Mouse (Mus musculus): ENCODE measurements around the gene Rfxank. TPM values are rescaled to one million over a fixed set of nuclear protein-coding genes. Genes with fewer than 3 reads are reported as not detected.

Rfxank gene
- total RNA-seq, 2 experiments from 2014 or later, result 12.5 to 13.6 TPM

- no peak for ATAC-seq (ENCODE audit: poor library complexity, severe bottlenecking)
Measured at GRCm38 (mm10) chr8:70112401-70113016, 26.4 kb downstream of the Rfxank start.

GRCm38 (mm10) chr8:70111192-70111795, 27.7 kb downstream of the Rfxank start:
- no peak for ATAC-seq (ENCODE audit: poor library complexity, severe bottlenecking)

- no peak for ATAC-seq (ENCODE audit: poor library complexity, severe bottlenecking)
Measured at GRCm38 (mm10) chr8:70110451-70110850, 28.5 kb downstream of the Rfxank start.

- no peak for ATAC-seq (ENCODE audit: poor library complexity, severe bottlenecking)
Measured at GRCm38 (mm10) chr8:70104922-70105321, 34.0 kb downstream of the Rfxank start.

- ATAC-seq (ENCODE audit: poor library complexity, severe bottlenecking), result peak; percentile 87
Measured at GRCm38 (mm10) chr8:70104506-70104905, 34.4 kb downstream of the Rfxank start.

- no peak for ATAC-seq (ENCODE audit: poor library complexity, severe bottlenecking)
Measured at GRCm38 (mm10) chr8:70100241-70100640, 38.7 kb downstream of the Rfxank start.

- ATAC-seq (ENCODE audit: poor library complexity, severe bottlenecking), result no peak
Measured at GRCm38 (mm10) chr8:70099276-70099675, 39.7 kb downstream of the Rfxank start.

GRCm38 (mm10) chr8:70092786-70093185, 46.2 kb downstream of the Rfxank start:
- no peak for ATAC-seq (ENCODE audit: poor library complexity, severe bottlenecking)

GRCm38 (mm10) chr8:70089296-70089960, 49.5 kb downstream of the Rfxank start:
- ATAC-seq (ENCODE audit: poor library complexity, severe bottlenecking), result no peak

GRCm38 (mm10) chr8:70087836-70088650, 50.9 kb downstream of the Rfxank start:
- no peak for ATAC-seq (ENCODE audit: poor library complexity, severe bottlenecking)

- no peak for ATAC-seq (ENCODE audit: poor library complexity, severe bottlenecking)
Measured at GRCm38 (mm10) chr8:70087237-70087636, 51.7 kb downstream of the Rfxank start.

GRCm38 (mm10) chr8:70086151-70086550, 52.8 kb downstream of the Rfxank start:
- no peak for ATAC-seq (ENCODE audit: poor library complexity, severe bottlenecking)

- no peak for ATAC-seq (ENCODE audit: poor library complexity, severe bottlenecking)
Measured at GRCm38 (mm10) chr8:70084191-70085065, 54.5 kb downstream of the Rfxank start.

GRCm38 (mm10) chr8:70083285-70083684, 55.7 kb downstream of the Rfxank start, which contains the start of gene Hapln4:
TSS of gene Hapln4 (plus strand) at chr8:70083457.
- ATAC-seq (ENCODE audit: poor library complexity, severe bottlenecking), result peak; percentile 60; the same call in 1 of the 2 replicates

GRCm38 (mm10) chr8:70081976-70082375, 57.0 kb downstream of the Rfxank start:
- ATAC-seq (ENCODE audit: poor library complexity, severe bottlenecking), result no peak

Other genes starting within 250 kb of the Rfxank start
- gene Tssk6, start 237.0 kb downstream of the Rfxank start, total RNA-seq (2015), result 0.27 TPM in 1 of 2 replicates, not detected in the other
- gene Tssk6, start 237.0 kb downstream of the Rfxank start, total RNA-seq (2017), result 0.16 and 0.26 TPM in 2 replicates
- 63.4 and 75.7 TPM in 2 replicates for gene Ndufa13, start 236.6 kb downstream of the Rfxank start, total RNA-seq (2015)
- 120 and 143 TPM in 2 replicates for gene Ndufa13, start 236.6 kb downstream of the Rfxank start, total RNA-seq (2017)
- gene Yjefn3, start 236.4 kb downstream of the Rfxank start, total RNA-seq (2015), result 3.1 TPM in 1 of 2 replicates, not detected in the other
- not detected in 2 replicates for gene Yjefn3, start 236.4 kb downstream of the Rfxank start, total RNA-seq (2017)
- gene Gatad2a, start 142.8 kb downstream of the Rfxank start, total RNA-seq (2015), result 50.1 and 62.0 TPM in 2 replicates
- 62.5 and 64.7 TPM in 2 replicates for gene Gatad2a, start 142.8 kb downstream of the Rfxank start, total RNA-seq (2017)
- 28.1 and 28.4 TPM in 2 replicates for gene Mau2, start 96.4 kb downstream of the Rfxank start, total RNA-seq (2015)
- gene Mau2, start 96.4 kb downstream of the Rfxank start, total RNA-seq (2017), result 28.1 and 33.8 TPM in 2 replicates
- 11.6 and 15.0 TPM in 2 replicates for gene Sugp1, start 96.3 kb downstream of the Rfxank start, total RNA-seq (2015)
- gene Sugp1, start 96.3 kb downstream of the Rfxank start, total RNA-seq (2017), result 17.3 and 24.1 TPM in 2 replicates
- not detected in 2 replicates for gene Tm6sf2, start 66.2 kb downstream of the Rfxank start, total RNA-seq (2015)
- not detected in 2 replicates for gene Tm6sf2, start 66.2 kb downstream of the Rfxank start, total RNA-seq (2017)
- gene Hapln4, start 55.7 kb downstream of the Rfxank start, total RNA-seq (2015), result not detected in 2 replicates
- not detected in 2 replicates for gene Hapln4, start 55.7 kb downstream of the Rfxank start, total RNA-seq (2017)
- gene Ncan, start 18.3 kb downstream of the Rfxank start, total RNA-seq (2015), result not detected in 2 replicates
- gene Ncan, start 18.3 kb downstream of the Rfxank start, total RNA-seq (2017), result not detected in 2 replicates
- gene Nr2c2ap, start 7.8 kb downstream of the Rfxank start, total RNA-seq (2015), result 19.5 and 25.6 TPM in 2 replicates
- 4.7 and 7.1 TPM in 2 replicates for gene Nr2c2ap, start 7.8 kb downstream of the Rfxank start, total RNA-seq (2017)
- 35.3 and 51.3 TPM in 2 replicates for gene Borcs8, start 345 bp upstream of the Rfxank start, total RNA-seq (2015)
- gene Borcs8, start 345 bp upstream of the Rfxank start, total RNA-seq (2017), result 32.2 and 35.8 TPM in 2 replicates
- gene Mef2b, start 557 bp upstream of the Rfxank start, total RNA-seq (2015), result 0.39 TPM in 1 of 2 replicates, not detected in the other
- not detected in 2 replicates for gene Mef2b, start 557 bp upstream of the Rfxank start, total RNA-seq (2017)
- gene Tmem161a, start 33.2 kb upstream of the Rfxank start, total RNA-seq (2015), result 7.4 and 7.8 TPM in 2 replicates
- 3.9 and 8.5 TPM in 2 replicates for gene Tmem161a, start 33.2 kb upstream of the Rfxank start, total RNA-seq (2017)
- gene Slc25a42, start 73.2 kb upstream of the Rfxank start, total RNA-seq (2015), result 0.75 and 1.4 TPM in 2 replicates
- gene Slc25a42, start 73.2 kb upstream of the Rfxank start, total RNA-seq (2017), result 0.29 and 0.45 TPM in 2 replicates
- 24.1 and 27.9 TPM in 2 replicates for gene Sugp2, start 95.1 kb upstream of the Rfxank start, total RNA-seq (2015)
- 19.5 and 23.1 TPM in 2 replicates for gene Sugp2, start 95.1 kb upstream of the Rfxank start, total RNA-seq (2017)
- gene Armc6, start 95.3 kb upstream of the Rfxank start, total RNA-seq (2015), result 4.4 and 4.5 TPM in 2 replicates
- gene Armc6, start 95.3 kb upstream of the Rfxank start, total RNA-seq (2017), result 2.6 and 5.6 TPM in 2 replicates
- gene Homer3, start 143.7 kb upstream of the Rfxank start, total RNA-seq (2015), result 1.6 and 3.5 TPM in 2 replicates
- 2.9 and 8.0 TPM in 2 replicates for gene Homer3, start 143.7 kb upstream of the Rfxank start, total RNA-seq (2017)
- gene Ddx49, start 163.3 kb upstream of the Rfxank start, total RNA-seq (2015), result 17.9 and 19.9 TPM in 2 replicates
- 53.6 and 81.7 TPM in 2 replicates for gene Ddx49, start 163.3 kb upstream of the Rfxank start, total RNA-seq (2017)
- gene Cope, start 163.4 kb upstream of the Rfxank start, total RNA-seq (2015), result 163 and 178 TPM in 2 replicates
- gene Cope, start 163.4 kb upstream of the Rfxank start, total RNA-seq (2017), result 89.1 and 96.1 TPM in 2 replicates
- not detected in 2 replicates for gene Cers1, start 176.6 kb upstream of the Rfxank start, total RNA-seq (2015)
- gene Cers1, start 176.6 kb upstream of the Rfxank start, total RNA-seq (2017), result not detected in 2 replicates
- not detected in 2 replicates for gene Gdf1, start 190.7 kb upstream of the Rfxank start, total RNA-seq (2015)
- not detected in 2 replicates for gene Gdf1, start 190.7 kb upstream of the Rfxank start, total RNA-seq (2017)
- gene Upf1, start 214.1 kb upstream of the Rfxank start, total RNA-seq (2015), result 10.9 and 11.7 TPM in 2 replicates
- gene Upf1, start 214.1 kb upstream of the Rfxank start, total RNA-seq (2017), result 24.4 and 30.7 TPM in 2 replicates
- gene Comp, start 234.4 kb upstream of the Rfxank start, total RNA-seq (2015), result not detected in 2 replicates
- 0.12 TPM in 1 of 2 replicates, not detected in the other for gene Comp, start 234.4 kb upstream of the Rfxank start, total RNA-seq (2017)